Mouse (Mus musculus): ENCODE measurements around the gene Ctns. TPM values are rescaled to one million over a fixed set of nuclear protein-coding genes. Genes with fewer than 3 reads are reported as not detected.

Gene Ctns
- polyA plus RNA-seq, 2 experiments = 24.6 to 25.9 TPM

DNA sequence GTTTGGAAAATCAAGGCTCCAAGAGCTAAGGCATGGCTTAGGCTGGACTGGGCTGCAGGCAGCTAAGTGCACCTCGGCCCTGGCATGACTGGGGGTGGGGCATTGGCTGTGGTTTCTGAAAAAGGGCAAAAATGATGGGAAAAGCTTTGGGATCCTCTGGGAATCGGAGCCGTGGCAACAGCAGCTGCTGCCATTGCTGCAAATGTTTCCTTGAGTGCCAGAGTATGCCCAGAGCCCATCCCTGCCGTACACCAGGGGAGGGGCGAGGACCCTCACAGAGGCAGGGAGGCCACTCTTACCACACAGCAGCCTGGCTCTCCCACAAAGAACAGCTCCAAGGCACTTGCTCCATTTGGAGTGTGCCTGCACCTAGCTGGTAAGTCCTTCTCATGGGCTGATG, 35.1 kb upstream of the Ctns start, which contains the start of gene Trpv1:
Trpv1 (plus strand) TSS at position 301 of the 400 bp plus-strand sequence.
- no peak for TF ChIP-seq POLR2A (IDR thresholded peaks at IDR 0.05; ENCODE audit: borderline replicate concordance, extremely low read depth, insufficient read depth, insufficient read length)
- no peaks in the 10 kb centered on the region for H3K36me3 ChIP-seq (ENCODE audit: control insufficient read depth, insufficient read depth, low read length)
- H3K4me3 ChIP-seq (replicated peaks; ENCODE audit: low read length) = no peak within 1 kb of the TSS
- H3K9ac ChIP-seq (ENCODE audit: low read depth, low read length, severe bottlenecking) = no peak within 1 kb of the TSS
- no peak for ATAC-seq (ENCODE audit: low FRiP score, low read depth)
- no peak within 1 kb of the TSS for H3K27ac ChIP-seq (replicated peaks; ENCODE audit: low read depth, low read length)
- WGBS = 79% methylated on average over 5 of the region's 5 CpGs
- no peak within 1 kb of the TSS for H3K4me2 ChIP-seq (replicated peaks; ENCODE audit: low read depth, low read length, severe bottlenecking)
- H3K4me1 ChIP-seq (ENCODE audit: control insufficient read depth, insufficient read depth, low read length) = peaks cover 25% of the 10 kb centered on the region
- no peak for DNase-seq (ENCODE audit: low spot score)
- no peaks in the 10 kb centered on the region for H3K9me3 ChIP-seq (ENCODE audit: control insufficient read depth, low read length)
- no peaks in the 10 kb centered on the region for H3K27me3 ChIP-seq (ENCODE audit: control insufficient read depth, insufficient read depth, low read length)

DNA sequence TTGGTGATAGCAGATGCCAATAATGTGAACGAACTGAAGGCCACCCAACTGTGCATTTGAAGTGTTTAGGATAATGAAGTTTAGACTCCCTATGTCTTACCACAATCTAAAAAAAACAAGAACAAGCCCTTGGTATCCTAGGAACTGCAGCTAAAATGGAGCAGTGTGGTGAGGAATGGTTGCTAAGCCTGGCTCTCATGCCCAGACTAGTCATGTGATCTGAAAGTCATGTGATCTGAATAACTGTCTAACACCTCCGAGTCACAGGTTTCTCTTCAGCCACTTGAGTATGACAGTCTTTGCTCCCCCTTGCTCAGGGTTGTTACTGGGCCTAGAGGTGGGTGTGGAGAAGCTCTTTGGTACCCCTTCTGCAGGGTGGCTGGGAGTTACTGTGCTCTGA, 33.7 kb upstream of the Ctns start:
- DNase-seq (ENCODE audit: low spot score) (no peak), ATAC-seq (ENCODE audit: low FRiP score, low read depth) (no peak)
- peaks cover 22% of the 10 kb centered on the region for H3K4me1 ChIP-seq (ENCODE audit: control insufficient read depth, insufficient read depth, low read length)
- no peak overlapping the region for H3K9ac ChIP-seq (ENCODE audit: low read depth, low read length, severe bottlenecking)
- 68% methylated on average over 2 of the region's 2 CpGs for WGBS
- H3K36me3 ChIP-seq (ENCODE audit: control insufficient read depth, insufficient read depth, low read length) = no peaks in the 10 kb centered on the region
- H3K4me3 ChIP-seq (replicated peaks; ENCODE audit: low read length) = no peak overlapping the region
- H3K27me3 ChIP-seq (ENCODE audit: control insufficient read depth, insufficient read depth, low read length) = no peaks in the 10 kb centered on the region
- H3K4me2 ChIP-seq (replicated peaks; ENCODE audit: low read depth, low read length, severe bottlenecking) = no peak overlapping the region
- no peaks in the 10 kb centered on the region for H3K9me3 ChIP-seq (ENCODE audit: control insufficient read depth, low read length)
- H3K27ac ChIP-seq (replicated peaks; ENCODE audit: low read depth, low read length) = no peak overlapping the region
- no peak for TF ChIP-seq POLR2A (IDR thresholded peaks at IDR 0.05; ENCODE audit: borderline replicate concordance, extremely low read depth, insufficient read depth, insufficient read length)

DNA sequence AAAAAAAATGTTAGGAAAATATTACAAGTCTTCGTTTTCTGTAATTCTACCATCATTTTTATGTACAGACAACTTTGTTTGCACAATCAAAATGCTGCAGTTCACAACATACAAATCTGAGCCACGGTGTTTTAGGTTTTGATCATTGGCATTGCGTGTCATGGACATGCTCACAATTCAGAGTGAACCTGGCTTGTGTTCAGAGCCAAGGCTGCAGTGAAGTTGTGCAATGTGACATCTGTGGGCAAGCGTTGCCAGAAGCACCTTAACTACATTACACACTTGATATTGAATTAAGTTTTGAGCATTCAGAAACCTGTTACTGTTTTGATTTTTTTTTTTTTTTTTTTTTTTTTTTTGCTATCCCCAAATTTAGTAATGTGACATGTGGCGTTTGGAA, 31.2 kb upstream of the Ctns start:
- no peak for TF ChIP-seq POLR2A (IDR thresholded peaks at IDR 0.05; ENCODE audit: borderline replicate concordance, extremely low read depth, insufficient read depth, insufficient read length)
- Histone ChIP-seq H3K27ac (replicated peaks; ENCODE audit: low read depth, low read length) (no peak overlapping the region), H3K4me3 (replicated peaks; ENCODE audit: low read length) (no peak overlapping the region), H3K9me3 (ENCODE audit: control insufficient read depth, low read length) (no peaks in the 10 kb centered on the region), H3K9ac (ENCODE audit: low read depth, low read length, severe bottlenecking) (no peak overlapping the region), H3K36me3 (ENCODE audit: control insufficient read depth, insufficient read depth, low read length) (no peaks in the 10 kb centered on the region), H3K4me1 (ENCODE audit: control insufficient read depth, insufficient read depth, low read length) (no peaks in the 10 kb centered on the region), H3K27me3 (ENCODE audit: control insufficient read depth, insufficient read depth, low read length) (no peaks in the 10 kb centered on the region), H3K4me2 (replicated peaks; ENCODE audit: low read depth, low read length, severe bottlenecking) (no peak overlapping the region)
- WGBS = 90% methylated on average over 5 of the region's 5 CpGs
- ATAC-seq (ENCODE audit: low FRiP score, low read depth) (no peak), DNase-seq (ENCODE audit: low spot score) (no peak)

DNA sequence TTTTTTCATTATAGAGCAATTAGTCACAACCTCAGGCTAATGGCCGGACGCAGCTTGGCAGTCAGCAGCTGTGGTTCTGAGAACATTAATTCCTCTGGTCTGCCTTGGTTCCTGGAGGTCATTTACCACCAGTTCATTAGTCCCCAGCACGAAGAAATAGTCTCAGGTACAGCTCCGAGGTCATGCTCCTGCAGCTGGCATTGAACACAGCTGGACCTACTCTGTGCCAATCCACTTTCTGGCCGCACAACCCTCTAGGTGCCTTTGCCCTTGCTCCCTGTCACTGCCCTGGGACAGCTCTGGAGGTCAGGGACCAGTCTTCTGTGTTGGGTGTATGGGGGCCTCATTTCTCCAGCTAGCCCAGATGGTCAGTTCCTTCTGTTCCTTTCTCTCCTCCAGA, 30.0 kb upstream of the Ctns start:
- no peak for TF ChIP-seq POLR2A (IDR thresholded peaks at IDR 0.05; ENCODE audit: borderline replicate concordance, extremely low read depth, insufficient read depth, insufficient read length)

DNA sequence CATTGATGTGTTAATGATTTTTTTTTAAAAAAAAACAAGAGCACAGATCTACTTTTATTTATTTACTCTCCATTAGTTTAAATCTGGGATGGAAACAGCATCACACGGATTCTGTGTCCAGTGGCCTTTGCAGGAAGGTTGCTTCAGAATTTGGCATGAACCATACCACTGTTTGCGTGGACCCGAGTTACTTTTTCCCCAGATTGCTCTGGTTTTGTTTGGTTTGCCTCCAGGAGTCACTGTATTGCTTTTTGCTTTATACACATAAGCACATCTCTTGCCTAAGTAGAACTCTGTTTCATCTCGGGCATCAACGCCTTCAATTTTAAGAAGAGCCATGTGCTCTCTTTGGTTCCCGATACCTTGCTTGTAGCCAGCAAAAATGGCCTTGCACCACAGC, 27.0 kb upstream of the Ctns start:
- H3K9ac ChIP-seq (ENCODE audit: low read depth, low read length, severe bottlenecking) = no peak overlapping the region
- TF ChIP-seq POLR2A (IDR thresholded peaks at IDR 0.05; ENCODE audit: borderline replicate concordance, extremely low read depth, insufficient read depth, insufficient read length) = no peak
- H3K9me3 ChIP-seq (ENCODE audit: control insufficient read depth, low read length) = no peaks in the 10 kb centered on the region
- no peak overlapping the region for H3K4me3 ChIP-seq (replicated peaks; ENCODE audit: low read length)
- no peak for DNase-seq (ENCODE audit: low spot score)
- H3K4me1 ChIP-seq (ENCODE audit: control insufficient read depth, insufficient read depth, low read length) = no peaks in the 10 kb centered on the region
- no peaks in the 10 kb centered on the region for H3K36me3 ChIP-seq (ENCODE audit: control insufficient read depth, insufficient read depth, low read length)
- H3K4me2 ChIP-seq (replicated peaks; ENCODE audit: low read depth, low read length, severe bottlenecking) = no peak overlapping the region
- 86% methylated on average over 6 of the region's 6 CpGs for WGBS
- no peaks in the 10 kb centered on the region for H3K27me3 ChIP-seq (ENCODE audit: control insufficient read depth, insufficient read depth, low read length)
- no peak overlapping the region for H3K27ac ChIP-seq (replicated peaks; ENCODE audit: low read depth, low read length)
- ATAC-seq (ENCODE audit: low FRiP score, low read depth) = no peak

More for the DNA sequence above, 30.0 kb upstream of the Ctns start:
- Histone ChIP-seq H3K4me3 (replicated peaks; ENCODE audit: low read length) (no peak overlapping the region), H3K4me1 (ENCODE audit: control insufficient read depth, insufficient read depth, low read length) (no peaks in the 10 kb centered on the region), H3K9me3 (ENCODE audit: control insufficient read depth, low read length) (no peaks in the 10 kb centered on the region), H3K4me2 (replicated peaks; ENCODE audit: low read depth, low read length, severe bottlenecking) (no peak overlapping the region), H3K27me3 (ENCODE audit: control insufficient read depth, insufficient read depth, low read length) (no peaks in the 10 kb centered on the region), H3K27ac (replicated peaks; ENCODE audit: low read depth, low read length) (no peak overlapping the region), H3K9ac (ENCODE audit: low read depth, low read length, severe bottlenecking) (no peak overlapping the region), H3K36me3 (ENCODE audit: control insufficient read depth, insufficient read depth, low read length) (no peaks in the 10 kb centered on the region)
- ATAC-seq (ENCODE audit: low FRiP score, low read depth) (no peak), DNase-seq (ENCODE audit: low spot score) (no peak)
- 73% methylated on average over 5 of the region's 5 CpGs for WGBS

DNA sequence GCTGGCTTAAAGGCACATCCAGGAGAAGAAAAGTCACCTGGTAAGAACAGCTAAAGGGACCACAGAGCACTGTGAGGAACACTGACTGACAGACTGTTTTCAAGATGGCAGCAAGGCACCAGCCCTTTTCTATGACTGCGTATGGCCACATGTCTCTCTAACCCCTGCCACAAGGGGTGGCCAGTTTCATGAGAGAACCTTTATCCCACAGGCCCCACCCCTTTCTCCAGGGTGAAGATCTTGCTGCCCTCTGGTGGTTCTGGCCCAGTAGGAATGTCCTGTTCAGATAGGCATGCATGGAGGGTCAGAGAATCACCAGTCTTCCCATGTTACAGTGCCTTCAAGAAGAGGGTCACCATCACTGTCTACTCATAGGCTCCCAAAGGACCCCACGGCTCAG, 25.1 kb upstream of the Ctns start:
- TF ChIP-seq POLR2A (IDR thresholded peaks at IDR 0.05; ENCODE audit: borderline replicate concordance, extremely low read depth, insufficient read depth, insufficient read length) = no peak
- Histone ChIP-seq H3K4me3 (replicated peaks; ENCODE audit: low read length) (no peak overlapping the region), H3K4me2 (replicated peaks; ENCODE audit: low read depth, low read length, severe bottlenecking) (no peak overlapping the region), H3K9me3 (ENCODE audit: control insufficient read depth, low read length) (no peaks in the 10 kb centered on the region), H3K27me3 (ENCODE audit: control insufficient read depth, insufficient read depth, low read length) (no peaks in the 10 kb centered on the region), H3K9ac (ENCODE audit: low read depth, low read length, severe bottlenecking) (no peak overlapping the region), H3K4me1 (ENCODE audit: control insufficient read depth, insufficient read depth, low read length) (no peaks in the 10 kb centered on the region), H3K27ac (replicated peaks; ENCODE audit: low read depth, low read length) (no peak overlapping the region), H3K36me3 (ENCODE audit: control insufficient read depth, insufficient read depth, low read length) (no peaks in the 10 kb centered on the region)
- 67% methylated on average over 2 of the region's 2 CpGs for WGBS
- DNase-seq (ENCODE audit: low spot score) (no peak), ATAC-seq (ENCODE audit: low FRiP score, low read depth) (no peak)

Data from limb, embryonic 14.5 days (tissue).